Mouse (Mus musculus): Measurements from ENCODE around the gene Olfr625-ps1. TPM values are rescaled to one million over a fixed set of nuclear protein-coding genes. Genes with fewer than 3 reads are reported as not detected.

Gene Olfr625-ps1
- polyA plus RNA-seq, 1 experiment, result not detected

DNA sequence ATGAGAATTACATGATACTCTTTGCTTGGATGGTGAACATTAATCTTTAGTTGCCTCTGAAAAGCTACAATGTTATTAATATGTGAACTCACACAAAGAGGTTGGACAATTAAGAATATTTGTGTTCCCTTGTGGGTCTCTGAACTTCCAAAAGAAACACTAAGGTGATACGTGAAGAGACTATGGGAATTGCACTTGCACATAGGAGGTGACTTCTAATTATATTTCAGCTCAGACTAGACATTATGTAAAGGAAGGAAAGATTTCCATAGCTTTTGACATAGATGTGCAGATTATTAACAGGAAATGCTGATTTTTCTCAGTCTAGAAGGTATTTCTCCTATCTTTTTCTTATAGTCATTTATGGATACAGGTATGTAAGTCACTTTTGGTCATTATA is 47.6 kb downstream of the Olfr625-ps1 start, which contains the start of gene Olfr628:
Gene Olfr628, plus strand, starts transcription at position 301 of the 400 bp plus-strand sequence.
- no peak within 1 kb of the TSS for H3K4me2 ChIP-seq (ENCODE audit: low read depth)
- H3K4me3 ChIP-seq, result no peak within 1 kb of the TSS
- TF ChIP-seq POLR2AphosphoS2 (IDR thresholded peaks at IDR 0.05; ENCODE audit: insufficient read length, low read depth) (no peak), USF1 (IDR thresholded peaks at IDR 0.05; ENCODE audit: low read depth) (no peak), REST (IDR thresholded peaks at IDR 0.05; ENCODE audit: insufficient read depth, insufficient read length) (no peak)
- no peak within 1 kb of the TSS for H3ac ChIP-seq (ENCODE audit: control insufficient read depth, insufficient read length)
- H3K27me3 ChIP-seq (ENCODE audit: control insufficient read depth, insufficient read depth, insufficient read length), result no peaks in the 10 kb centered on the region
- no peaks in the 10 kb centered on the region for H3K79me2 ChIP-seq (ENCODE audit: control insufficient read depth, insufficient read depth)
- H3K36me3 ChIP-seq (ENCODE audit: control insufficient read depth, insufficient read depth), result no peaks in the 10 kb centered on the region

Other genes with a start within 250 kb of the Olfr625-ps1 start
- gene Olfr605, start 237.3 kb upstream of the Olfr625-ps1 start, polyA plus RNA-seq (2012; fragmentation: generic; extraction: Trizol), result not detected
- not detected for gene Olfr606, start 233.7 kb upstream of the Olfr625-ps1 start, polyA plus RNA-seq (2012; fragmentation: generic; extraction: Trizol)
- not detected for gene Olfr607, start 218.6 kb upstream of the Olfr625-ps1 start, polyA plus RNA-seq (2012; fragmentation: generic; extraction: Trizol)
- not detected for gene Olfr608, start 212.8 kb upstream of the Olfr625-ps1 start, polyA plus RNA-seq (2012; fragmentation: generic; extraction: Trizol)
- not detected for gene Olfr609, start 184.7 kb upstream of the Olfr625-ps1 start, polyA plus RNA-seq (2012; fragmentation: generic; extraction: Trizol)
- not detected for gene Olfr610, start 170.6 kb upstream of the Olfr625-ps1 start, polyA plus RNA-seq (2012; fragmentation: generic; extraction: Trizol)
- not detected for gene Olfr611, start 161.9 kb upstream of the Olfr625-ps1 start, polyA plus RNA-seq (2012; fragmentation: generic; extraction: Trizol)
- not detected for gene Olfr612, start 140.0 kb upstream of the Olfr625-ps1 start, polyA plus RNA-seq (2012; fragmentation: generic; extraction: Trizol)
- not detected for gene Olfr613, start 134.6 kb upstream of the Olfr625-ps1 start, polyA plus RNA-seq (2012; fragmentation: generic; extraction: Trizol)
- gene Olfr615, start 126.6 kb upstream of the Olfr625-ps1 start, polyA plus RNA-seq (2012; fragmentation: generic; extraction: Trizol), result not detected
- gene Olfr616, start 113.6 kb upstream of the Olfr625-ps1 start, polyA plus RNA-seq (2012; fragmentation: generic; extraction: Trizol), result not detected
- gene Olfr617, start 109.7 kb upstream of the Olfr625-ps1 start, polyA plus RNA-seq (2012; fragmentation: generic; extraction: Trizol), result not detected
- not detected for gene Olfr618, start 92.6 kb upstream of the Olfr625-ps1 start, polyA plus RNA-seq (2012; fragmentation: generic; extraction: Trizol)
- not detected for gene Olfr619, start 82.1 kb upstream of the Olfr625-ps1 start, polyA plus RNA-seq (2012; fragmentation: generic; extraction: Trizol)
- not detected for gene Olfr620, start 70.2 kb upstream of the Olfr625-ps1 start, polyA plus RNA-seq (2012; fragmentation: generic; extraction: Trizol)
- gene Olfr622, start 40.0 kb upstream of the Olfr625-ps1 start, polyA plus RNA-seq (2012; fragmentation: generic; extraction: Trizol), result not detected
- gene Olfr623, start 19.0 kb upstream of the Olfr625-ps1 start, polyA plus RNA-seq (2012; fragmentation: generic; extraction: Trizol), result not detected
- not detected for gene Olfr624, start 11.5 kb upstream of the Olfr625-ps1 start, polyA plus RNA-seq (2012; fragmentation: generic; extraction: Trizol)
- gene Olfr243, start 32.0 kb downstream of the Olfr625-ps1 start, polyA plus RNA-seq (2012; fragmentation: generic; extraction: Trizol), result not detected
- gene Olfr628, start 47.7 kb downstream of the Olfr625-ps1 start, polyA plus RNA-seq (2012; fragmentation: generic; extraction: Trizol), result not detected
- not detected for gene Olfr629, start 62.2 kb downstream of the Olfr625-ps1 start, polyA plus RNA-seq (2012; fragmentation: generic; extraction: Trizol)
- not detected for gene Olfr630, start 74.6 kb downstream of the Olfr625-ps1 start, polyA plus RNA-seq (2012; fragmentation: generic; extraction: Trizol)
- gene Olfr69, start 88.9 kb downstream of the Olfr625-ps1 start, polyA plus RNA-seq (2012; fragmentation: generic; extraction: Trizol), result not detected
- gene Olfr68, start 97.0 kb downstream of the Olfr625-ps1 start, polyA plus RNA-seq (2012; fragmentation: generic; extraction: Trizol), result not detected
- not detected for gene Olfr67, start 109.1 kb downstream of the Olfr625-ps1 start, polyA plus RNA-seq (2012; fragmentation: generic; extraction: Trizol)
- not detected for gene Hbb-bt, start 131.3 kb downstream of the Olfr625-ps1 start, polyA plus RNA-seq (2012; fragmentation: generic; extraction: Trizol)
- gene Hbb-bs, start 145.4 kb downstream of the Olfr625-ps1 start, polyA plus RNA-seq (2012; fragmentation: generic; extraction: Trizol), result not detected
- gene Hbb-bh2, start 157.8 kb downstream of the Olfr625-ps1 start, polyA plus RNA-seq (2012; fragmentation: generic; extraction: Trizol), result not detected
- gene Hbb-bh1, start 160.4 kb downstream of the Olfr625-ps1 start, polyA plus RNA-seq (2012; fragmentation: generic; extraction: Trizol), result not detected
- not detected for gene Hbb-y, start 170.5 kb downstream of the Olfr625-ps1 start, polyA plus RNA-seq (2012; fragmentation: generic; extraction: Trizol)
- not detected for gene Olfr66, start 203.5 kb downstream of the Olfr625-ps1 start, polyA plus RNA-seq (2012; fragmentation: generic; extraction: Trizol)
- gene Olfr64, start 211.8 kb downstream of the Olfr625-ps1 start, polyA plus RNA-seq (2012; fragmentation: generic; extraction: Trizol), result not detected
- gene Olfr65, start 220.8 kb downstream of the Olfr625-ps1 start, polyA plus RNA-seq (2012; fragmentation: generic; extraction: Trizol), result not detected
- not detected for gene Olfr631, start 246.1 kb downstream of the Olfr625-ps1 start, polyA plus RNA-seq (2012; fragmentation: generic; extraction: Trizol)